Mouse (Mus musculus) liver, embryonic 13.5 days (tissue): ENCODE measurements around the gene Tekt2. TPM values are rescaled to one million over a fixed set of nuclear protein-coding genes. Genes with fewer than 3 reads are reported as not detected.

Source experiments
- ATAC-seq: fragments of 200-750 bp; cut with Nextera tagmentation; 2 replicates; pipeline ENCODE4 v1.8.0; 2017; ENCODE audit warnings: low read depth, mild to moderate bottlenecking, moderate number of reproducible peaks, moderate library complexity
- DNase-seq: peaks from one replicate; pipeline ENCODE4 v3.0.0; 2022
- H3K27ac ChIP-seq: fragments of 300-500 bp; sonication (generic); 2 replicates; pipeline ENCODE4 v1.5.1; 2015; ENCODE audit warnings: moderate library complexity, mild to moderate bottlenecking, inconsistent platforms
- H3K27me3 ChIP-seq: fragments of 300-500 bp; sonication (generic); 2 replicates; pipeline ENCODE4 v1.6.1; 2015; ENCODE audit warnings: mild to moderate bottlenecking, inconsistent platforms
- H3K36me3 ChIP-seq: fragments of 300-500 bp; sonication (generic); 2 replicates; pipeline ENCODE4 v1.6.1; 2015; ENCODE audit warnings: mild to moderate bottlenecking, inconsistent platforms
- H3K4me1 ChIP-seq: fragments of 300-500 bp; sonication (generic); replicated peaks from 2 replicates; pipeline ENCODE4 v1.6.1; 2015; ENCODE audit warnings: inconsistent platforms
- H3K4me2 ChIP-seq: fragments of 300-500 bp; sonication (generic); 2 replicates; pipeline ENCODE4 v1.6.1; 2015; ENCODE audit warnings: inconsistent platforms, mild to moderate bottlenecking, moderate library complexity
- H3K4me3 ChIP-seq: fragments of 300-500 bp; sonication (generic); replicated peaks from 2 replicates; pipeline ENCODE4 v1.5.1; 2015; ENCODE audit warnings: mild to moderate bottlenecking, inconsistent platforms
- H3K9ac ChIP-seq: fragments of 300-500 bp; sonication (generic); 2 replicates; pipeline ENCODE4 v1.6.1; 2015; ENCODE audit warnings: mild to moderate bottlenecking, inconsistent platforms
- H3K9me3 ChIP-seq: fragments of 300-500 bp; sonication (generic); replicated peaks from 2 replicates; pipeline ENCODE4 v1.6.1; 2016; ENCODE audit warnings: inconsistent platforms
- WGBS: fragments of 180-500 bp; shearing (Covaris S2); methylation state at CpG from one replicate; pipeline ENCODE4 v1.1.7; 2015; ENCODE audit not compliant: insufficient replicate concordance; 5-methylcytosine and 5-hydroxymethylcytosine counted together
- polyA plus RNA-seq: library from polyadenylated mRNA; unstranded; fragments of >200 nt; fragmentation: Nextera tagmentation; extraction: Ambion mirVana; gene quantifications from 2 replicates; pipeline ENCODE4 v1.2.1, GENCODE M21; 2015

Tekt2 gene
- polyA plus RNA-seq, 1 experiment from 2014 or later: 0.53 TPM

GRCm38 (mm10) chr4:126321111-126321853 is 4.2 kb downstream of the Tekt2 start, which contains the start of gene Adprhl2:
Gene Adprhl2, minus strand, starts transcription at chr4:126321703.
- H3K9me3 ChIP-seq: no peaks in the 10 kb centered on the region
- peaks cover 32% of the 10 kb centered on the region for H3K4me1 ChIP-seq
- H3K27me3 ChIP-seq: peaks cover 36% of the 10 kb centered on the region
- peak within 1 kb of the TSS; percentile 87 for H3K9ac ChIP-seq
- under 1% methylated on average over 78 of the region's 80 CpGs for WGBS
- ATAC-seq (peak; percentile 84), DNase-seq (peak; percentile 95)
- peak within 1 kb of the TSS; percentile 76 for H3K27ac ChIP-seq
- H3K36me3 ChIP-seq: peaks cover 27% of the 10 kb centered on the region
- peak within 1 kb of the TSS; percentile 85 for H3K4me3 ChIP-seq
- peak within 1 kb of the TSS; percentile 96 for H3K4me2 ChIP-seq

GRCm38 (mm10) chr4:126319806-126320205 is 5.7 kb downstream of the Tekt2 start:
- Histone ChIP-seq H3K27ac (no peak overlapping the region), H3K4me3 (no peak overlapping the region), H3K36me3 (peaks cover 40% of the 10 kb centered on the region), H3K4me1 (peaks cover 26% of the 10 kb centered on the region), H3K27me3 (peaks cover 24% of the 10 kb centered on the region), H3K4me2 (peak overlapping the region; percentile 96), H3K9ac (no peak overlapping the region), H3K9me3 (no peaks in the 10 kb centered on the region)
- WGBS: 76% methylated on average over 6 of the region's 6 CpGs
- DNase-seq (no peak), ATAC-seq (no peak)

GRCm38 (mm10) chr4:126316443-126317040 is 8.9 kb downstream of the Tekt2 start:
- ATAC-seq: no peak
- whole genome bisulfite sequencing: 84% methylated on average over 13 of the region's 13 CpGs
- H3K27me3 ChIP-seq: no peaks in the 10 kb centered on the region
- peaks cover 21% of the 10 kb centered on the region for H3K4me1 ChIP-seq
- H3K36me3 ChIP-seq: peaks cover 42% of the 10 kb centered on the region
- H3K27ac ChIP-seq: no peak overlapping the region
- H3K4me2 ChIP-seq: no peak overlapping the region
- H3K9ac ChIP-seq: no peak overlapping the region
- DNase-seq: no peak
- no peaks in the 10 kb centered on the region for H3K9me3 ChIP-seq
- H3K4me3 ChIP-seq: no peak overlapping the region

GRCm38 (mm10) chr4:126315931-126316330 is 9.6 kb downstream of the Tekt2 start:
- ATAC-seq (no peak), DNase-seq (no peak)
- Histone ChIP-seq H3K4me2 (no peak overlapping the region), H3K9ac (no peak overlapping the region), H3K4me3 (no peak overlapping the region), H3K9me3 (no peaks in the 10 kb centered on the region), H3K36me3 (peaks cover 42% of the 10 kb centered on the region), H3K4me1 (peaks cover 19% of the 10 kb centered on the region), H3K27me3 (no peaks in the 10 kb centered on the region), H3K27ac (no peak overlapping the region)
- WGBS: 52% methylated on average over 5 of the region's 5 CpGs

GRCm38 (mm10) chr4:126314393-126314792 is 11.1 kb downstream of the Tekt2 start:
- H3K9ac ChIP-seq: no peak overlapping the region
- peaks cover 8% of the 10 kb centered on the region for H3K4me1 ChIP-seq
- H3K9me3 ChIP-seq: no peaks in the 10 kb centered on the region
- 72% methylated on average over 10 of the region's 10 CpGs for WGBS
- no peak overlapping the region for H3K27ac ChIP-seq
- no peak overlapping the region for H3K4me3 ChIP-seq
- H3K36me3 ChIP-seq: peaks cover 42% of the 10 kb centered on the region
- no peak for DNase-seq
- ATAC-seq: no peak
- peaks cover 2% of the 10 kb centered on the region for H3K27me3 ChIP-seq
- H3K4me2 ChIP-seq: no peak overlapping the region

GRCm38 (mm10) chr4:126313202-126313601 is 12.3 kb downstream of the Tekt2 start:
- peaks cover 8% of the 10 kb centered on the region for H3K4me1 ChIP-seq
- H3K9ac ChIP-seq: no peak overlapping the region
- 46% methylated on average over 5 of the region's 5 CpGs for WGBS
- H3K27ac ChIP-seq: no peak overlapping the region
- H3K4me2 ChIP-seq: no peak overlapping the region
- DNase-seq (no peak), ATAC-seq (no peak)
- no peak overlapping the region for H3K4me3 ChIP-seq
- H3K27me3 ChIP-seq: peaks cover 10% of the 10 kb centered on the region
- no peaks in the 10 kb centered on the region for H3K9me3 ChIP-seq
- H3K36me3 ChIP-seq: peaks cover 34% of the 10 kb centered on the region

- no peak overlapping the region for H3K9ac ChIP-seq
- H3K4me1 ChIP-seq: peaks cover 8% of the 10 kb centered on the region
- no peak for ATAC-seq
- H3K4me2 ChIP-seq: no peak overlapping the region
- H3K27me3 ChIP-seq: peaks cover 12% of the 10 kb centered on the region
- no peaks in the 10 kb centered on the region for H3K9me3 ChIP-seq
- H3K4me3 ChIP-seq: no peak overlapping the region
- no peak for DNase-seq
- 79% methylated on average over 16 of the region's 16 CpGs for WGBS
- no peak overlapping the region for H3K27ac ChIP-seq
- peaks cover 19% of the 10 kb centered on the region for H3K36me3 ChIP-seq
These were observed 13.8 kb downstream of the Tekt2 start for GRCm38 (mm10) chr4:126311566-126312200.

- H3K36me3 ChIP-seq: peaks cover 6% of the 10 kb centered on the region
- H3K9ac ChIP-seq: no peak overlapping the region
- peaks cover 4% of the 10 kb centered on the region for H3K4me1 ChIP-seq
- no peak for ATAC-seq
- H3K9me3 ChIP-seq: 0 out of 2 replicates have a peak, but pooled peaks cover 2% of the 10 kb centered on the region
- H3K27ac ChIP-seq: no peak overlapping the region
- 60% methylated on average over 7 of the region's 7 CpGs for WGBS
- peaks cover 12% of the 10 kb centered on the region for H3K27me3 ChIP-seq
- DNase-seq: no peak
- no peak overlapping the region for H3K4me3 ChIP-seq
- no peak overlapping the region for H3K4me2 ChIP-seq
These were observed 15.1 kb downstream of the Tekt2 start for GRCm38 (mm10) chr4:126310344-126310743.

GRCm38 (mm10) chr4:126309922-126310309 is 15.6 kb downstream of the Tekt2 start:
- H3K4me2 ChIP-seq: peak overlapping the region; percentile 32
- H3K9me3 ChIP-seq: 0 out of 2 replicates have a peak, but pooled peaks cover 2% of the 10 kb centered on the region
- H3K27ac ChIP-seq: no peak overlapping the region
- peaks cover 4% of the 10 kb centered on the region for H3K36me3 ChIP-seq
- H3K9ac ChIP-seq: no peak overlapping the region
- DNase-seq (peak; percentile 58), ATAC-seq (no peak)
- H3K4me1 ChIP-seq: peaks cover 4% of the 10 kb centered on the region
- H3K27me3 ChIP-seq: peaks cover 12% of the 10 kb centered on the region
- no peak overlapping the region for H3K4me3 ChIP-seq
- 0% methylated on average over 7 of the region's 7 CpGs for WGBS

- Histone ChIP-seq H3K27me3 (peaks cover 12% of the 10 kb centered on the region), H3K4me2 (peak overlapping the region; percentile 32), H3K9me3 (0 out of 2 replicates have a peak, but pooled peaks cover 2% of the 10 kb centered on the region), H3K9ac (no peak overlapping the region), H3K27ac (no peak overlapping the region), H3K4me3 (no peak overlapping the region), H3K36me3 (no peaks in the 10 kb centered on the region; the same call in 1 of the 2 replicates), H3K4me1 (peaks cover 4% of the 10 kb centered on the region)
- no peak for DNase-seq
- no peak for ATAC-seq
- WGBS: 17% methylated on average over 20 of the region's 20 CpGs
These were observed 16.1 kb downstream of the Tekt2 start for GRCm38 (mm10) chr4:126309211-126309921.

- H3K4me1 ChIP-seq: peaks cover 4% of the 10 kb centered on the region
- no peak overlapping the region for H3K27ac ChIP-seq
- no peaks in the 10 kb centered on the region for H3K36me3 ChIP-seq
- DNase-seq: no peak
- WGBS: 15% methylated on average over 2 of the region's 2 CpGs
- H3K9me3 ChIP-seq: 0 out of 2 replicates have a peak, but pooled peaks cover 2% of the 10 kb centered on the region
- no peak overlapping the region for H3K4me3 ChIP-seq
- no peak overlapping the region for H3K4me2 ChIP-seq
- no peak overlapping the region for H3K9ac ChIP-seq
- ATAC-seq: no peak
- H3K27me3 ChIP-seq: peaks cover 33% of the 10 kb centered on the region
These were observed 18.7 kb downstream of the Tekt2 start for GRCm38 (mm10) chr4:126306827-126307226.
